Mouse (Mus musculus) heart, postnatal 10 days (tissue): Measurements from ENCODE around the gene Muc13. TPM values are rescaled to one million over a fixed set of nuclear protein-coding genes. Genes with fewer than 3 reads are reported as not detected.
A peak's percentile ranks its signal among the peaks of the same experiment; 100 is the strongest.

Experiments
- DNase-seq, 2 experiments: peaks; one replicate each; pipeline ENCODE4 v3.0.0; 2021
- intact Hi-C: fragments of 180-260 bp; cut with DNase I; formaldehyde crosslinking; loops from one replicate; pipeline ENCODE4 v1.15.1; 2025
- total RNA-seq, 2 experiments: library from RNA; stranded (reverse); gene quantifications; 2 replicates each; pipeline ENCODE4 v1.2.3; 2021

Muc13 gene
- total RNA-seq: under 1 TPM in 1 of 2 experiments, not detected in 1; 0.07 TPM

- DNase-seq: no peak
- intact Hi-C loops: no loop called here
Observed at GRCm38 (mm10) chr16:33793846-33794791, at the start of gene Muc13. Gene Muc13 (plus strand): TSS chr16:33794037.

- peak in 1 of 2 experiments; percentile 57 for DNase-seq
- intact Hi-C loops: loop anchor here (5.0 kb wide), 2 partner anchors 52 to 438 kb away; no protein-coding TSS in a partner anchor
Observed at GRCm38 (mm10) chr16:33744622-33745419, 49.0 kb upstream of the Muc13 start.

- no peak for DNase-seq
- intact Hi-C loops: loop anchor here (5.0 kb wide), 1 partner anchor 52 kb away; no protein-coding TSS in a partner anchor
Observed at GRCm38 (mm10) chr16:33745457-33745856, 48.4 kb upstream of the Muc13 start.

GRCm38 (mm10) chr16:33746074-33746676, 47.7 kb upstream of the Muc13 start:
- no peak for DNase-seq
- intact Hi-C loops: loop anchor here (5.0 kb wide), 1 partner anchor 51 kb away; no protein-coding TSS in a partner anchor

DNA sequence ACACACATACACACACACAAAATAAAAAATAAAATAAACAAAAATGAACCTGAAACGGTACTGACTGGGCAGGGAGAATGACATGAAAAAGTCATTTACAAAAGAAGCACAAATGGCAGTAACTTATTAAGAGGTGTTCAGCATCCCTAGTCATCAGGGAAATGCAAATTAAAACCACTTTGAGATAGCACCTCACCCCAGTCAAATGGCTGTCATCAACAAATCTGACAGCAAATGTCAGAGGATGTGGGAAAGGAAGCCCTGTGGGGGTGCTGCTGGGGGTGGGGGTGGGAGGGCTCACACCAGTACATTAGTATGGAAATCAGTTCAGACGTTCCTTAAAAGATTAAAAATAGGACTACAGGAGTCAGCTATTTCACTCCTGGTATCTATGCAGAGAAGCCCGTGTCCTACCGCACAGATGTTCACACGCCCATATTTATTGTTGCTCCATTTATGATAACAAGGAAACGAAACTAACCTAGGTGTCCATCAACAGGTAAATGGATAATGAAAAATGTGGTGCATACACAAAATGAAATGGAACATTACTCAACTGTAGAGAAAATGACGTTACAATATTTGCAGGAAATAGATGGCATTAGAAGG, 46.4 kb upstream of the Muc13 start:
- DNase-seq: no peak
- intact Hi-C loops: loop anchor here (5.0 kb wide), 1 partner anchor 50 kb away; no protein-coding TSS in a partner anchor

- DNase-seq: no peak
- intact Hi-C loops: loop anchor here (5.0 kb wide), 1 partner anchor 49 kb away; no protein-coding TSS in a partner anchor
Observed at GRCm38 (mm10) chr16:33747994-33748393, 45.8 kb upstream of the Muc13 start.

GRCm38 (mm10) chr16:33751152-33751551, 42.7 kb upstream of the Muc13 start:
- intact Hi-C loops: no loop called here
- no peak for DNase-seq

DNA sequence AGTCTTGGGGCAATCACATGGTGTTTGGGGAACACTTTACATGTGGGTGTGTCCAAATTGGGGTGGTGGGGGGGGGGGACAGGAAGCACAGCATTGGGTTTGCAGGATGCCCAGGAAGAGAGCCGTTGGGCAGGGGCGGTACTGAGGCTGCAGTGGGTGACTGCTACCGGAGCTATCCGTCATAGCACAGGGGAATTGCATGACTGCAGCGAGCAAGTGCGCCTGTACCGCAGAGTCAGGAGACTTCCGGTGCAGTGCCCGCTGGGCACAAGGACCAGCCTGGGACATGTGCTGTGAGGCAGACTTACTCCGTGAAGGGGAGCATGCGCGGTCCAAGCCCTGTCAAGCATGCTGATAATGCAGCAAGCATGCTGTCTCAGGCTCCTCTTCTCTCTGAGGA, 42.2 kb upstream of the Muc13 start:
- intact Hi-C loops: no loop called here
- DNase-seq: no peak

- peak; percentile 66 to 74 for DNase-seq
- intact Hi-C loops: no loop called here
Observed at GRCm38 (mm10) chr16:33752904-33753578, 40.8 kb upstream of the Muc13 start.

DNA sequence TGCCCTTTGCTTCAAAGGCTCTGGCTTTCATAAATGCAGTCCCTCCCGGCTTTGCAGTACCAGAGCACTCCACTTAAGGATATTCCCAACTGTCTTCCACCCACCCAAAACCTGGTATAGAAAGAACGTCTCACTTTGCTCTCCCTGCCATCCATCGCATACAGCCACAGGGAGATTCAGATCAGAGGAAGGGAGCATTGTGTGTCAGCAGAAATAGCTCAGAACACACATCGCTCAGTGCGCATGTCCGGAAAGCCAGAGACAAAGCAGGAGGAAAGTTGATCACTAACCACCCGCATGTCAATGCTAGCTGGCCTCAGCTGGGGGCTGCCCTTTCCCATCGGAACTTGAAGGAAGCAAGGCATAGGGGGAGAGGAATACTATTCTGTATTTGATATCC, 38.5 kb upstream of the Muc13 start:
- intact Hi-C loops: no loop called here
- no peak for DNase-seq

DNA sequence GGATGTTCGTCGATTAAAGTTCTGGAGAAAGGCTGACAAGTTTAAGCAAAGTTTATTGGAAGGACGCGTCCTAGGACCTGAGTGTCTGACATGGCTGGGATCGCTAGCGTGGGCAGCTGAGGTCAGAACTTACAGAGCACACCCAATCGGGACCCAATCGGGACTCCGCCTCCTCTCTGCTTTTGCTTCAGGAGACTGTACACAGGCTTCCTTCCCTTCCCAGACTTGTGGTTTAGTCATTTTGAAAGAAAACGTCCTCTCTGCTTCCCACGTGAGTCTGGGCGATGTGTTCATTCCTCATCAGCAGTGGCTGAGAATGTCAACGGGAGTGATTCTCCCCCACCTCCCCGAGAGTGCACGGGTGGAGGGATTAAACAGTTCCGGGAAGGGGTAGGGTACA, 37.9 kb upstream of the Muc13 start:
- intact Hi-C loops: no loop called here

DNA sequence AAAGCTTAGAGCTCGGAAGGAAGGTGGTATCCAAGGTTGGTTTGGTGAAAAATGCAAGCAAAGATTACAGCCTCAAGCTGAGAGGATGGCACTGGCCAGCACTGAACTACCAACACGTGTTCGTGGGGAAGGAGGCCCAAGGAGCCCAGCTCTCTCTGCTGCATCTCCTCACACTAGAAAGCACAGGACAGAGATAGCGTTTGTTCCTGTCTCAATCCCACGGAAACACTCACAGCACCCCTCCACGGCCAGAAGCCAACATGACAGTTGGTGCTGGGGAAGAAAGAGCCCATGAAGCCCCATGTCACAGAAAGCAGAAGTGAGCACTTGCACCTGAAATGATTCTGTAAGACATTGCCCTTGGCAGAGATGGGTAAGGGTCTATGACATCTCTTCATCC, 37.4 kb upstream of the Muc13 start:
- DNase-seq: peak in 1 of 2 experiments; percentile 3
- intact Hi-C loops: no loop called here

More for the DNA sequence above, 37.9 kb upstream of the Muc13 start:
- no peak for DNase-seq

DNA sequence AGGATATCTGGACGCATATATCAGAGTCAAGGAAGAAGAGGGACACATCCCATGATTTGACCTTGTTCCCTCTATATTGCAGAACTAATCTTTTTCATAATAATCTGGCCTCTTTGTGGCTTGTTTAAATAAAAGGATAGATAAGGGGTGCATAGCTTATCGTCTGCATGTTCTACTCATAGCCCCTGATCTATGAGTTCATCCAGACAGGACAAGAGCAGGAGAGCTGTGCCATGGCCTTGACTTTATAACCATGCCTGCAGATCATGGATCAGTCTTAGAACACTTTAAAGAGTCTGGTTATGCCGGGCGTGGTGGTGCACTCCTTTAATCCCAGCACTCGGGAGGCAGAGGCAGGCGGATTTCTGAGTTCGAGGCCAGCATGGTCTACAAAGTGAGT, 34.6 kb upstream of the Muc13 start:
- intact Hi-C loops: no loop called here
- DNase-seq: no peak

- no peak for DNase-seq
- intact Hi-C loops: no loop called here
Observed at GRCm38 (mm10) chr16:33760542-33760941, 33.3 kb upstream of the Muc13 start.

DNA sequence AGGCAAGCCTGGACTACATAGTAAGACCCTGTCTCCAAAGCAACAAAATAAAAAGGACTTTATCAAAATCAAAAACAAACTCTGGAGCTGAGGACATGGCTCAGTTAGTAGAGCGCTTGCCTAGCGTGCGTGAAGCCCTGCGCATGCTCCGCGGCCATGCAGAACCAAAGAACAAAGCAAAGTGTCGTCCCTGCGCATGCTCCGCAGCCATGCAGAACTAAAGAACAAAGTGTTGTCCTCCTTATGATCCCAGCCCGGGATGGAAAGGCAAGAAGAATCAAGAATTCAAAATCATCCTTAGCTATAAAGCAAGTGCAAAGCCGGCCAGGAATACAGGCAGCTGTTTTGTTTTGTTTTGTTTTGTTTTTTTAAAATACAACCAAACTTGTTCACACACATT, 32.8 kb upstream of the Muc13 start:
- intact Hi-C loops: no loop called here

GRCm38 (mm10) chr16:33764501-33765193, 29.2 kb upstream of the Muc13 start:
- intact Hi-C loops: no loop called here
- no peak for DNase-seq

More for the DNA sequence above, 32.8 kb upstream of the Muc13 start:
- no peak for DNase-seq

- intact Hi-C loops: no loop called here
- DNase-seq: no peak
Observed at GRCm38 (mm10) chr16:33765477-33765876, 28.4 kb upstream of the Muc13 start.

DNA sequence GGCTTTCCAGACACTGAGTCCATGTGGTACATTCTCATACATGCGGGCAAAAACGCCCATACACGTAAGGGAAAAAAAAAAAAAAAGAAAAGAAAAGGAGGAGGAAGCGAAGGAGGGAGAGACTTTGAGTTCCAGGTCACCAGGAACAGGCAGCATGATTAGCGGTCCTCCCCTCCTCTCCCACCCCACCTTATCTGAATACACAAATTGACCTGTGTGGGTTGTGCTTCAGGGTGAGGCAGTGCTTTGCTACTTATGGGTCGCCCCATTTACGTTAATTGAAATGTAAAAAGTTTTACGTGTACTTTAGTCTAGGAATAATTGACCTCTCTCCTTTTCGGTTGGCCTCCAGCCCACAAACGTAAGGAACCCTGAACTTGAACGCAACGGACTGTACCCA, 27.5 kb upstream of the Muc13 start:
- intact Hi-C loops: no loop called here
- no peak for DNase-seq

GRCm38 (mm10) chr16:33766757-33767156, 27.1 kb upstream of the Muc13 start:
- DNase-seq: no peak
- intact Hi-C loops: no loop called here
